Mouse (Mus musculus) spleen, adult 12 weeks (tissue): ENCODE data around the gene Pigo.
A peak's percentile ranks its signal among the peaks of the same experiment; 100 is the strongest.

Experiments used
- DNase-seq: peaks from one replicate; pipeline ENCODE4 v3.0.0; 2022; ENCODE audit warnings: low spot score

Gene Pigo

DNA sequence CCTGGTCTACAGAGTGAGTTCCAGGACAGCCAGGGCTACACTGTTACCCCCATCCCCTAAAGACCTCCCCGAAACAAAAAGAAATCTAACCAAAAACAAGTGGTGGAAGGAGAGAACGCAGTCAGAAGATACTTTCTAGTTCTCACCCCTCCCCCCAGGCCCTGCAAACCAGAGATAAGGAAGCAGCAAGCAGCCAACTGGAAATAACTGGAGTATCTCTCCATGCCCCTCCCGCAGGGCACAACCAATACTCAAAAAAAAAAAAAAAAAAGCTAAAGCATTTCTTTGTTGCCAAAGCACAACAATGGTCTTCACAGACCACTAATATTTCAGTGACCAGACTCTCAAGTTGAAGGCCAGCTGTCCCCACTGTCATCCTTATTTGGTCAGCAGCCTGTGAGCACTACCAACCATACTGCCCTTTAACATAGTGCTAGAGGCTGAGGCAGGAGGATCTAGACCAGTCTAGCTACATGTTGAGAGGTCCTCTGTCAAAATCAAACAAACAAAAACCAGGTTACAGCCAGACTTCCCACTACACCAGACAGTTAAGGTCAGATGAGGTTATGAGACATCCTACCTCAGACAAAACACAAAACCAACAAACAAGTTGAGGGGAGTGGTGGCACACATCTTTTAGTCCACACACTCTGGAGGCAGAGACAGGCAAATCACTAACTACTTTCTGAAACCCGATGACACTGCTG, 12.4 kb upstream of the Pigo start:
- DNase-seq, result peak; percentile 69

DNA sequence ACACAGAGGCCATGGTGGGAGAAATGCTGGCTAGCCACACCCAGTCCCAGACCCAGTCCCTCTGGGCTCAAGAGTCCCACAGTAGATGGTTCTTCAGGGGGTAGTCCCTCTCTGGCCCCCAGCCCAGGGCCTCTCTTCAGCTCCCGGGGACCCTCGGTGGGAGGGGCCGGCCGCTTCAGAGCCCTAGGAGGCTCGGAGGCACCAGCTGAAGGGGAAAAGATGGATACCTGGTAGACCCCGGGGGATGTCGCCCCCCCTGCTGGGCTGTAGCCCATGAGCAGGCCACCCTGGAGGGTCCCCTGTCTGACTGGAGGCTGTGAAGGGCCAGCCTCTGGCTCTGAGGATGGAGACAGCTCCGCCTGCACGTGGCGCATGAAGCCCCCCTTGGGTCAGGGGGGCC, 10.7 kb upstream of the Pigo start:
- no peak for DNase-seq

DNA sequence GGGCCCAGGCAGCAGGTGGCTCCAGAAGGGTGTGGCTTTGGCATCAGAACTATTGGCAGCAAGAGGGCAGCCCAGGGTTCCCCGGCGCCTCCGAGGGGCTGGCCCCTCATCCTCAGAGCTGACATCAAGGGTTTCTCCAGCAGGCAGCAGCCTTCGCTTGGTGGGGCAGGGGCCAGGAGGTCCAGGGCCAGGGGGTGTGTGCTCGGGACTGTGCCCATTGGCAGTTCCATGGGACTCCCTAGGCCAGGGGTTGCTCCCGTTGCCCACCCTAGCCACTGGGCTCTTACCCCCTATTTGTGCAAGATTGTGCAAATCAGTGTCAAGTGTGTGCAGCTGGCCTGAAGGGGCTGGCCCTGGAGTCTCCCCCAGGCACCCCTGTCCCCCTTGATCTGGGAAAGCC, 10.2 kb upstream of the Pigo start:
- no peak for DNase-seq

DNA sequence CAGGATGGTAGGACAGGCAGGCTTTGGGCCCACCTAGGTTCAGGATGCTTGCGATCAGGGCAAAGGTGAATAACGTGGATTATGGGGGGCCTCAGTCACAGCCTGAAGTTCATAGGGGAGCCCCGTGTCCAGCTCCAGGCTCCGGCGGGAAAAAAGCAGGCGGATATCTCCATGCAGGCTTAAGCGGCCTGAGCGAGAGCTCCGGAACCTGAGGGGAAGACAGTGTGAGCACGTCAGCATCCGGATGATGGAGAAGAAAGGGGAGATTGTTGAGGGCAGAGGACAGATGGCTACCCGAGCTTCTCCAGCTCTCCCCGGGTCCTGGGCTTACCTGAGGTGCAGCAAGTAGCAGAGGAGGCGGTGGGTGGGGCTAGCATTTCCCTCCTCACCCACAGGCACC, 7.9 kb upstream of the Pigo start:
- DNase-seq, result no peak

DNA sequence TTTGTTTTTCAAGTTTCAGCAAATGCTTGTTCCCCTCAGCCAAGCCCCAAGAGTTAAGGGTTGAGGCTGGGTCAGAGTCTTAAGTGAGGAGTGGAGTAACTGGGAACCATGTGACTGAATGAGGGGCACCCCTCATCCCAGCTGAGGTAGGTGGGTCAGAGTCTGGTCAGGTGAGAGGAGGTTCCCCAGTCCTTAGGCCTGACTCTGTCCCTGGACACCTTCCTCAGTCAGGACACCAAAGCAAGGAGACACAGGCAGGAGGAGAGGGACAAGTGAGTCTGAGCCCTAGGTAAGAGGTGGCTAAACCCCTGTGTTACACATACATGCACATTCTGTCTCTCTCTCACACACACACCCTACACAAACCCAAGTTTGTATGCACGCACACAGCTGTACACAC, 6.9 kb upstream of the Pigo start:
- no peak for DNase-seq

DNA sequence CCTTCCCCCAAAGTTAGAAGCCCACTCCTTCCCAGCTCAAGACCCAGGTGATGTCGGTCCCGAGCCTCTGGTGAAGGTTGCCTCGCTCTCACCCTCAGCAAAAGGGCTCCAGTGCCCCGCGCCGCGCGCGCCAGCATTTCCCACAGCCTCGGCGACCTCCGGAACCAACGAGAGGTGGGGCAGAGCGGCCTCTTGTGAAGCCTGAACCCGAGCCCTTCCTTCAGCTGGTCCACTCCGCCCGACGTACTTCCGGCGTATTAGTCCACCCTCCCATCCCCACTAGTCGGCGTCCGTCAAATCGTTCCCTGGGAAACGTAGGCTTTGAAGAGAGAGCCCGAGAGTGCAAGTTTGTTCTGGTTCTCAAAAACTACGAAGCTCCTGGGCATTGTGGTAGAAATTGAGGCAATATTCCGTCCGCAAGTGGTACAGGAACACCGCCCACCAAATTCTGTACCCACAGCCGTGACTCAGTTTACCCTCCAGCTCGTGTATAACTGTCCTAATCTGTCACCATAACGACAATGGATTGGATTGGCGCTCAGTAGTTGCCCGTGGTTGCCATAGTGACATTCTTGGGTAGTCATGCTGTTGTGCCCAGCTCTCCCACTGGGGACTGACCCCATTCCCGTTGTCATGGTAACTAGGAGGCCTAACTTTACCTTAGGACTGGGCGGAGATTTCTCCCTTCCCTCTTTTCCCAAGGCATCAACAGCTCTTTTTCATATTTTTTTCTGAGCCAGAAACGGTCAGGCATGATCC, 5.8 kb upstream of the Pigo start, which contains the start of gene Stoml2:
Stoml2 (minus strand) TSS at position 474 of the 759 bp plus-strand sequence.
- DNase-seq, result peak; percentile 79

DNA sequence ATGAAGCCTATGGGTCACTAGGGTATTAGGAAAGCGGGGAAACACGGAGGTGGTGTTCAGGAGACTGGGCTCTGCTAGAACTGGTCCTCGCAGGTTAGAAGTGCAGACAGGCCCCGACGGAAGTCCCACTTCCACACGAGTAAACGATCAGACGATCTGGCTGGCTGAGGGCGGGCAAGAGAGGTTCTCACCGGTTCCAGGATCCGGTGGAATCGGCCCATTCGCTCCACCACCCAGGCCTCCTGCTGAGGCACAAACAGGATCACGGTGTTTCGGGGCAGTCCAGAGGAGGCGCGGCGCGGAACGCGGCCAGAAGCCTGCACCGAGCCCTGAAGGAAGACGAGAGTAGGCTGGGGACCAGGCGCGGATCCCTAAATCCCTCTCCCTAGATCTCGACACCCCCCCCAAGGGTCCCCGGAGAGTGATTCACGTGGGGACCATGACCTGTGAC, 5.2 kb upstream of the Pigo start:
- DNase-seq, result peak; percentile 38

DNA sequence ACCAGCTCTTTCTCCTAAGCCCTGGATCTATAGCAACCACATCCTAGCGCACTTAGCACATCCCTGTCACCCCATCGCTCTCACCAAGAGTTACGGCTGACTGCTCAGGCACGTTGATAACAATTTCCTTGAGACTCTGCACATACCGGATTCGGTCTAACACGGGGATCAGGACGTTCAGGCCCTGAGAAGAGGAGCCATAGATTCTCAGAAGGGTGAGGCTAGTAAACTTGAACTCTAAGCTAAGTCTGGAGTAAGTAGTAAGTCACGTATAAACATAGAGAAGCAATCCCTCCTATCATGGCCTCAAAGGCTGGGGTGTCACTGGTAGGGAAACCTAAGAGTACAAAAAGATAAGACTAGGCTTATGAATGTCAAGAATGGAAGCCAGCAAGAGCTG, 4.7 kb upstream of the Pigo start:
- DNase-seq, result no peak

DNA sequence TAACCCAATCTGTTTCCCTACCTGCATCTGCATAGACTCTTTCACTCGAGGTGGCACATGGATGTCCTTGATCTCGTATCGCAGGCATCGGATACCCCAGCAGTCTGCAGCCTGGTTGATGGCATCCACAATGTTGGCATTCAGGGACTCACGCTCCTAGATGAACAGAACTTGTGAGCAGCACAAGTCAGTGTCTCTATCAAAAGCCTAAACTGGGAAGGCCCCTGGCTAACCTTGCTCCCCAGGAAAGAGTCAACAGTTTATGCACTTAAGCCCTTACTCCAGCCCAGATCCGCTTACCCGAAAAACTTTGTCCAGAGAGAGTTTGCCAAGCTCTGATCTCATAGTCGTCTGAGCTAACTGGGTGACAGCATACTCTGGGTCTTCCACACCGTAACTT, 4.1 kb upstream of the Pigo start:
- no peak for DNase-seq

DNA sequence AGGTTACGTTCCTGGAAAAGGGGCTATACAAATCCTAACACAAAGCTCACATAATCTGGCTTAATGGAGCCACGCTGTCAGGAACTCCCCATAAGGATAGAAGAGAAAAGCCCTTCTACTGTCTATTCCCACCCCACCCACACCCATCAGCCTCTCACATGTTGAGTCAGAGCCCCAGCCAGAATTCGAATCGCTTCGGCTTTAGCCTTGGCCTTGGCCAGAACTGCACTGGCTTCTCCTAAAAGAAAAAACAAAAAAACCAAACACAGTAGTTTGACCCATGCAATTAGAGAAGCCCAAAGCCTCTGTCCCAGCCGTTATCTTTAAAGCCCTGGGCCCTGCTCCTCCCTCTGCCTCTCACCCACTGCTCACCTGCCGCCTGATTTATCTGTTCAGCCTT, 3.5 kb upstream of the Pigo start:
- DNase-seq, result no peak

DNA sequence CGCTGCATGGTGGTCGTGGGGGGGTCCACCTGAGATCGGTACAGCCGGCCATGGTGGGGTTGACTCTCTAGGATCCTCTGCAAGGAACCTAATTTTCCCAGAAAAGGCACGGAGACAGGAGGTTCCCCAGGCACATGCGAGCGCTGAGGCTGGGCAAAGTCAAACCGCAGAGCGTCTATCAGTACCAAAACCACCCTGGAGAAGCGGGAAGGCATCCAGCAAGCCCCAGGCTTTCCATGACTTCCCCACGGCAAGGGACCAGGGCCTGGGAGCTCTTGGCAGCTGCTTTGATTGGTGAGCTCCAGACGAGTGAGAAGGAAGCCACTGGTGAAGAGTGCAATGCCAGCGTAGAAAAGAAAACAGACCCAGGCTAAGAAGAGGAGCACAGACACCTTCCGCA, 946 bp downstream of the Pigo start:
- no peak for DNase-seq

DNA sequence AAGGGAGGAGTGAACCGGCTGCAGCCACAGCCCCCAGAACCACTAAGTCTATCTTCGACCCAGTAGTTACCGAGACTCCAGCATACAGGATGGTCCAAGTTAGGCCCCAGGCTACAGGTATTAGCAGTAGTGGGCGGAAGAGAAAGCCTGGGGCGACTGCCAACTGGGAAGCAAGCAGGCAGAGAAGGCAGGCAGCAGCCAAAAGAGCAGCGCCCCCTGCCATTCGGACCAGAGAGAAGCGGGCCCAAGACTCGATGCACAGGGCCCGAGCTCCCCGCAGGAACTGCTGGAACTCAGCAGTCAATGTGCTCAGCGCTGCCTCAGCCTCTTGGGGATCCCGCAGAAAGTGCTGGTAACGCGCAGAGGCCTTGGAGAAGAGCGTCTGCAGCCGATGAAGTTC, 4.3 kb downstream of the Pigo start:
- DNase-seq, result no peak

DNA sequence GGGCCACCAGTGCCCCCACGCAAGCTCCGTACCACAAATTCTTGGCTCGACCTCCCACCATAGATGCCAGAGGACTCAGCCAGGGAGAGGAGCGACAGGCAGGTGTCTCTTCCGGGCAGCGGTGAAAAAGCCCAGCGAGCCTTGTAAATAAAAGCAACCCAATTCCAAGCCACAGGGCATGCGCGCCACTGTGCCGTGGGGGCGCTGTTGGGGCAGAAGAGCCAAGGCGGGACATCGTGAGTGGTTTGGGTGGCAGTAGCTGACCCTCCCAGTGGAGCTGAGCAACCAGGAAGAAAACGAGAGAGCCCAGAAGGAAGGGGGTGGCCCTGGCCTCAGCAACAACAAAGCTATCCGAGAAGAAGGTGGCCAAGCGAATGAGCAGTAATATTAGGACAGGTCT, 4.7 kb downstream of the Pigo start:
- no peak for DNase-seq

DNA sequence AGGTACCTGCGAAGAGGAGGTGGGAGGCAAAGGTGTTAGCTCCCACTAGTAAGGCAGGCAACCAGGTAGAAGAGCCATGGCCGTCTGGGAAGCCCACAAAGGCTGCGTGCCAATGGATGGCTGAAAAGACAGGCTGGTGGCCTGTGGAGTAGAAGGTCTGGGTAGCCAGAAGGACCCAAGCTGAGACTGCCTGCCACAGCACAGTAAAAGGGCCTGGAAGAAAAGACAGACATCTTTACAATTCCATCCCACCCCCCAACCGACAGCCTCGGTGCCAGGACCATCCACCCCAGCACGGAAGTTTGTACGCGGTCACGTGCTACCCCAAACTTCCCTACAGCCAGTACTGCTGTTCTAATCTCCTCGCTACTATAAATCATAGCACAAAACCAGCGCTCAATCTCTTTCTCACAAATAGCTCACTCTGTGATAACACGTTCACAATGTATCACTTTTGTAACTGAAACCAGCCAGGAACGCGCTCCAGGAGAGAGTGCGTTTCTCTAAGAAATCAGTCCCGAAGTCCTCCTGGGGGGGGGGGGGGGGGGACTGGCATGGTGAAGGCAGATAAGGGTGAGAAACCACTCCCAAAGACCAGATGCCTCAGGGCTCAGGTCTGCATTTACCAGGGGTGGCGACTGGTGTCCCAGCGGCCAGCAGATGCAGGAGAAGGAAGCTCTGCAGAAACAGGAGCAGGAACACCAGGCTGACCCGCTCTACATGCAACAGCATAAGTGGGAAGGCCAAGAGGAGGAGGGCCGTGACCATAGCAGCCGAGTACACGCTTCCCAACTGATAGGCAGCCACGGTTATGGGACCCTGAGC, 5.8 kb downstream of the Pigo start:
- no peak for DNase-seq

DNA sequence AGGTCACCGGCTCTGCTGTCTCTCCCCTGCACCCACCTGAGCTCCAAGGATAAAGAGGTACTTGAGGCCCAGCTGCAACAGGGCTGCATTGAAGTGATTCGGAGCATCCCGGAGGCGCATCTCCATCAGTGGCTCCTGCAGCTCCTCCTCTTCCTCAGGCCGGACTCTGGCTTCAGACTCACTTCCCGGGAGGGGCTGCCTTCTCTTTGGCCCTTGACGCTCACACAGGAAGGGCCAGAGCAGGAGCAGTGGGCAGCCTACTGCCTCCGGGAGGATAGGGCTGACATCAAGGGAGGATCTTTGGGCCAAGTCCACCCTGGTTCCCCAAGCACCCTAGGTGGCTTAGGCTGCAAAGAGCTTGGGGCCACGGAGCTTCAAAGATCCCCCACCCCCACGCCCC, 6.4 kb downstream of the Pigo start:
- no peak for DNase-seq

DNA sequence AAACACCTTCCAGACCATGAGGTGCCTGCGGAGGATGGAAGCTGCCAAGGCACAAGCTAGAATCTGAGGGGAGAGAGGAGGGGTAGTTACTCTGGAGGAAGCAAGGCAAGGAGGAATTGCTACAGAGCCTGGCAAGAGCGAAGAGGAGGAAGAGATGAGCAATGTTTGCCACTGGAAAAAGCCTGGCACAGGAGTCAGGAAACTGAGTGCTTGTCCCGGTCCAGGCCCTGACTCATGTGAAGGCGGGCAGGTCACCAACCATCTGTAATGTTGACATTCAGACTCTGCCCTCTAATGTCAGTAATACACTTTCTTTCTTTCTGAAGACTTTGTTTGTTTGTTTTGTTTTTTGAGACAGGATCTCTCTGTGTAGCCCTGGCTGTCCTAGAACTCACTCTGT, 7.5 kb downstream of the Pigo start:
- no peak for DNase-seq

DNA sequence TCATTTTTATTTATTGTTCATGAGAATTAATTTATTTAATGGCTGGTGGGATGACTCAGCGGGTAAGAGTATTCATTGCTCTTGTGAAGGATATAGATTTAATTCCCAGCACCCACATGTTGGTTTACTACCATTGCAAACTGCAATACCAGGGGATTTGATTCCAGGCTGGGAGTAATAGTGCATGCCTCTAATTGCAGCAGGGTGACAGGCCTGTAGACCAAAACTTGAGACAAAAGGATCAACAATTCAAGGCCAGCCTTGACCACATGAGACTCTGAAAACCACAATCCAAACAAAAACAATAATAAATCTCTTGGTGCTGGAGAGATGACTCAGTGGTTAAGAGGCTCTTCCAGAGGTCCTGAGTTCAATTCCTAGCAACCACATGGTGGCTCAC, 13.5 kb downstream of the Pigo start:
- DNase-seq, result no peak

DNA sequence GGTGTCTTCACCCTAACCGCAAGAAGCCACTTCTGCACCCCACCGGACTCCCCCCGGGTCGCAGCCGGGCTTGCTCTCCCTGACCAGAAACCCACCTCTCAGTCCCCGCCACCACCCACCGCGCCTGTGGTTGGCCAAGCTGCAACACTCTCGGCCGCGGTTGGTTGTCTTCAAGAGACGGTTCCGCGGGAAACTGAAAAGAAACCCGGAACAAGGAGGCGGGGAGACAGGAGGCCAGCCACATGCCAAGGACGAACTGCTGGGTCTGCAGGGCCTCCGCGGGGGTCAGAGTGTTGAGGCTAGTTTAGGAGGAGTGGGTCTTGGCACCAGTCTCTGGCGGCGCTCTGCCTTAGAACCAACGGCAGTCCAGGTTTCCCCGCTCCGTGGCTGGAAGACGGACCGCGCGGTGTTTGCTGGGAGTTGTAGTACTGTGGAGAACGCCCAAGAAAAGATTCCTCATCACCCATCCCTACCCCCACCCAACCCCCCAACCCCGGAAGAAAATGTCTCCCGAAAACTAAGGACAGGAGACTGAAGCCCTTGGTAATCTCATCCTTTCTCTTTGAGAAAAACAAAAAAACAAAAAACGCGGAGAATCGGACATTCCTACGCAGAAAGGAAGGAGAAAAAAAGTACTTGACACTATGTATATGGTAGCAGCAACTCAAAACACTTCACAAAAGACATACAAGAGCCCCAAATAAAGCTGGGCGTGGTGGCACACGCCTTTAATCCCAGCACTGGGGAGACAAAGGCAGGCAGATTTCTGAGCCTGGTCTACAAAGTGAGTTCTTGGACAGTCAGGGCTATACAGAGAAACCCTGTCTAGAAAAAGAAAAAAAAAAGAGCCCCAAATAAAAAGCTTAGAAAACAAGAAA, 15.2 kb downstream of the Pigo start, which contains the start of gene Fancg:
Fancg (minus strand) TSS at position 346 of the 878 bp plus-strand sequence.
- DNase-seq, result peak; percentile 65

DNA sequence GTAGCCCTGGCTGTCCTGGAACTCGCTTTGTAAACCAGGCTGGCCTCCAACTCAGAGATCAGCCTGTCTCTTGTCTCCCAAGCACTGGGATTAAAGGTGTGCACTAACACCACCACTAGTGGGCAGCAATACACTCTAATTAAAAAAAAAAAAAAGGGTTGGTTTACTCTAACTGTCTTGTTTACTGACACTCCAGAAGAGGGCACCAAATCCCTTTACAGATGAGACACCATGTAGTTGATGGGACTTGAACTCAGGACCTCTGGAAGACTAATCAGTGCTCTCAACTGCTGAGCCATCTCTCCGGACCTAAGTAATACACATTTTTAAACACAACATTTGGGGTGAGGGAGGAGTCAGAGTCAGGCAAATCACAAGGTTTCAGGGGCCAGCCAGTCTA, 19.9 kb downstream of the Pigo start:
- peak; percentile 32 for DNase-seq

DNA sequence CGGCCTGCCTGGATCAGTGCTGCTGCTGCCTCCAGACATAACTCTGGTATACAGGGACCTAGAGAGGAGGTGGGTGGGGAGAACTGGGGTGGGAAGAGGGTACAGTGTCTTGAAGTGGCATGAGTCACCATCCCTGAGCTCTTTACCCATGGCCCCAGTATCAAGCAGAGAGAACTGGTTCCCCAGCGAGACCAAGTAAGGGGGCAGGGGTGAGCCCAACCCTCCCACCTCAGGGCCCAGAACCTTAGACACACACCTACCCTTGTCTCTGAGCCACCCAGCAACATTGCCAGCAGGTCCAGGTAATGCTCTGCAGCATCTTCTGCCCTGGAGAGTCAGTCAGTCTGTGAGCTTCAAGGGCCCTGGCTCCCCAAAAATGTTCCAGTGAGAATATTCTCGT, 20.7 kb downstream of the Pigo start:
- DNase-seq, result no peak

DNA sequence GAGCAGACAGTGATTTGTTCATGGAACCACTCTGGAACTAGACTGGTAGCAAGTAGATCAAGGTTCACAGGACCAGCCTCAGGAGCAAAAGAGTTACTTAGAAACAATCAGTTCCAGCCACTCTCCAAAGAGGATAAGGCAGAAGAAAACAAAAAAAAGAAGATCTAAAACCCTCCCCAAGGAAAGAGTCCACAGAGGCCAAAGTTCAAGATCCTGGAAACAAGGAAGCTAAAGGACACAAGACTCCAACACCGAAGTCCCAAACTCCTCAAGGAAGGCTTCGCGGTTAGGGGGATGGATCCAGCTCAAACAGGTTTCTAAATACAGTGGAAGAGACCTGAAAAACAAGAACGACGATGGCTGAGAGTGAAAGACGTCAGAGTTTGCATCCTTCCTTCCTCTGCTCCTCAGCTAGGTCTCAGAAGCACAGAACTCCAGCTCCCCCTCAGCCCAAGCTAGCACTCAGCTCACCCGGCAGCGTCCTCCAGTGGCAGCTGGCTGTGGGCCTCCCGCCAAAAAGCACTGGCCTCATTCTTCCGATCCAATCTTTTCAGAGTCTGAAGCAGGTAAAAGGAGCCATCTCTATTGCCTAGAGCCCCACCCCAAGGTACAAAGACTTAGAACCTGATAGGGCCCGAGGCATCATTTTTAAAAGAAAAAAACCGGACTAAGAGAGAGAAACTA, 22.7 kb downstream of the Pigo start:
- no peak for DNase-seq
